Mouse (Mus musculus): ENCODE data around the gene Mplkip. TPM values are rescaled to one million over a fixed set of nuclear protein-coding genes. Genes with fewer than 3 reads are reported as not detected.

The Mplkip gene
- polyA plus RNA-seq, 1 experiment from 2014 or later: 41.2 TPM

GRCm38 (mm10) chr13:17702311-17702710 is 7.3 kb downstream of the Mplkip start:
- Histone ChIP-seq H3K4me3 (replicated peaks) (no peak overlapping the region), H3K4me1 (peaks cover 4% of the 10 kb centered on the region), H3K9ac (replicated peaks) (no peak overlapping the region), H3K9me3 (replicated peaks) (no peaks in the 10 kb centered on the region), H3K4me2 (no peak overlapping the region), H3K36me3 (no peaks in the 10 kb centered on the region), H3K27ac (replicated peaks) (no peak overlapping the region), H3K27me3 (replicated peaks) (no peaks in the 10 kb centered on the region)
- ATAC-seq (ENCODE audit: low FRiP score): no peak

- no peaks in the 10 kb centered on the region for H3K36me3 ChIP-seq
- H3K9ac ChIP-seq (replicated peaks): no peak overlapping the region
- 84% methylated on average over 6 of the region's 6 CpGs for WGBS
- no peaks in the 10 kb centered on the region for H3K4me1 ChIP-seq
- H3K27ac ChIP-seq (replicated peaks): no peak overlapping the region
- ATAC-seq (ENCODE audit: low FRiP score): no peak
- H3K27me3 ChIP-seq (replicated peaks): no peaks in the 10 kb centered on the region
- H3K4me2 ChIP-seq: no peak overlapping the region
- no peaks in the 10 kb centered on the region for H3K9me3 ChIP-seq (replicated peaks)
- H3K4me3 ChIP-seq (replicated peaks): no peak overlapping the region
Measured at GRCm38 (mm10) chr13:17705188-17705826, 10.3 kb downstream of the Mplkip start.

- no peak overlapping the region for H3K4me2 ChIP-seq
- H3K36me3 ChIP-seq: no peaks in the 10 kb centered on the region
- H3K9ac ChIP-seq (replicated peaks): no peak overlapping the region
- no peak overlapping the region for H3K27ac ChIP-seq (replicated peaks)
- ATAC-seq (ENCODE audit: low FRiP score): no peak
- H3K9me3 ChIP-seq (replicated peaks): no peaks in the 10 kb centered on the region
- H3K4me1 ChIP-seq: no peaks in the 10 kb centered on the region
- H3K27me3 ChIP-seq (replicated peaks): no peaks in the 10 kb centered on the region
- 77% methylated on average over 5 of the region's 5 CpGs for WGBS
- H3K4me3 ChIP-seq (replicated peaks): no peak overlapping the region
Measured at GRCm38 (mm10) chr13:17708784-17709311, 13.9 kb downstream of the Mplkip start.

GRCm38 (mm10) chr13:17717357-17717756 is 22.4 kb downstream of the Mplkip start:
- Histone ChIP-seq H3K27me3 (replicated peaks) (no peaks in the 10 kb centered on the region), H3K4me2 (no peak overlapping the region)

GRCm38 (mm10) chr13:17727922-17728321 is 32.9 kb downstream of the Mplkip start:
- Histone ChIP-seq H3K36me3 (0 out of 2 replicates have a peak, but pooled peaks cover 9% of the 10 kb centered on the region), H3K9ac (replicated peaks) (no peak overlapping the region), H3K4me3 (replicated peaks) (no peak overlapping the region), H3K9me3 (replicated peaks) (no peaks in the 10 kb centered on the region), H3K4me1 (no peaks in the 10 kb centered on the region), H3K4me2 (no peak overlapping the region), H3K27ac (replicated peaks) (no peak overlapping the region), H3K27me3 (replicated peaks) (no peaks in the 10 kb centered on the region)
- 92% methylated on average over 4 of the region's 4 CpGs for WGBS
- ATAC-seq (ENCODE audit: low FRiP score): no peak

More at GRCm38 (mm10) chr13:17717357-17717756, 22.4 kb downstream of the Mplkip start:
- H3K9me3 ChIP-seq (replicated peaks): no peaks in the 10 kb centered on the region
- 91% methylated on average over 1 of the region's 1 CpGs for WGBS
- H3K4me1 ChIP-seq: no peaks in the 10 kb centered on the region
- no peak for ATAC-seq (ENCODE audit: low FRiP score)
- no peak overlapping the region for H3K27ac ChIP-seq (replicated peaks)
- H3K36me3 ChIP-seq: peaks cover 26% of the 10 kb centered on the region
- no peak overlapping the region for H3K4me3 ChIP-seq (replicated peaks)
- H3K9ac ChIP-seq (replicated peaks): no peak overlapping the region

GRCm38 (mm10) chr13:17728798-17729197 is 33.8 kb downstream of the Mplkip start:
- H3K27ac ChIP-seq (replicated peaks): no peak overlapping the region
- no peaks in the 10 kb centered on the region for H3K27me3 ChIP-seq (replicated peaks)
- WGBS: 96% methylated on average over 3 of the region's 3 CpGs
- no peak overlapping the region for H3K4me2 ChIP-seq
- H3K9ac ChIP-seq (replicated peaks): no peak overlapping the region
- H3K36me3 ChIP-seq: 0 out of 2 replicates have a peak, but pooled peaks cover 9% of the 10 kb centered on the region
- H3K4me1 ChIP-seq: no peaks in the 10 kb centered on the region
- no peaks in the 10 kb centered on the region for H3K9me3 ChIP-seq (replicated peaks)
- ATAC-seq (ENCODE audit: low FRiP score): no peak
- no peak overlapping the region for H3K4me3 ChIP-seq (replicated peaks)

MicroRNAs within 50 kb of the gene (microRNA counts, 519-probe panel; counts per million panel counts)
- microRNA mmu-miR-466i: not detected

Small RNAs within 50 kb of the gene (microRNA-seq; reads per million reads assigned to microRNA genes)
- not detected for gene Mir466i

Other genes starting within 250 kb of the Mplkip start
- 2.8 and 3.5 TPM in 2 replicates for gene Sugct, start 361 bp downstream of the Mplkip start, polyA plus RNA-seq (2015; fragmentation: Nextera tagmentation; extraction: Ambion mirVana)
- 16.4 and 16.5 TPM in 2 replicates for gene Cdk13, start 109.9 kb downstream of the Mplkip start, polyA plus RNA-seq (2015; fragmentation: Nextera tagmentation; extraction: Ambion mirVana)
- gene Rala, start 249.0 kb downstream of the Mplkip start, polyA plus RNA-seq (2015; fragmentation: Nextera tagmentation; extraction: Ambion mirVana): 214 and 239 TPM in 2 replicates